Mouse (Mus musculus) subcutaneous adipose tissue, adult 2 months (tissue): ENCODE measurements around the gene Ppp1r7. TPM values are rescaled to one million over a fixed set of nuclear protein-coding genes. Genes with fewer than 3 reads are reported as not detected.

Experiments
- polyA plus RNA-seq: library from polyadenylated mRNA; depleted of rRNA; stranded (reverse); fragments of >200 nt; gene quantifications from 2 replicates; pipeline ENCODE4 v1.2.3, GENCODE M21; 2012; ENCODE audit warnings: low replicate concordance; rRNA removed

Gene Ppp1r7
- polyA plus RNA-seq = 4.0 and 4.9 TPM in 2 replicates

DNA sequence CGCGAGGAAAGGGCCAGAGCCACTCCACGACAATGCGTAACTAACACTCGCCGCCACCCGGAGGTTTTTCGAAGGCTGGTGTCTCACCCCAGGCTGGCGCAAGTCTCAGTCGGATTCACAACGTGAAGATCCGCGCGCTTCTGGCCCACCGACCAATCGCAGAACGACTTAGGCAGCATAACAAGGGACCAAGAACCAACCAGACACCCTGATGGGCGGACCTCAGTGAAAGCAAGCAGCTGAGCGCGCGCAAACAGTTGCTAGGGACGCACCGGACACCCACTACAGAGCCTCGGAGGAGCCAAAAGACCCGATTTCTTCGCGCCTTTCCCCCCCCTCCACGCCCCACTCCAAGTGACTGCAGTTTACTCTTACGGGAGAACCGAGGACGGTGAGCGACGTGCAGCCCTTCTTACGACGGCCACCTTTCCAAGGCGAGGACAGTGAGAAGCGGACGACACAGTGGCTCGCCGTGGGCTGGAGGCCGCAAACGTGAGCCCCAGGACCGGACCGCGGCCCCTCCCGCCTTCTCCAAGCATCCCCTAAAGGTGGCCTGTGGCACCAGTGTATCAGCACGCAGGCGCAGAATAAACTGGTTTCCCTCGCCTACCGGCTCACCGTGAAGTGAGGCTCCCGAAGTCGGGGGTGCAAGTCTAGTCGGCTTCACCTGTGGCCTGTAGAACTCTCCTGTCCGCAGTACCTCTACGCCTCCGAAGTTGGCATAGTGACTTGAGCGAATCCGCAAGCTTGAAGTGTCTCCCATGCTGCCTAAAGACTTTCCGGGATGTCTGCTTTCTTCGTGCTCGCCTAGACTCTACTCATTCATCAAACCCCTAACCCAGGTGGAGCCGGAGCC lies at the start of gene Ppp1r7, which contains the start of gene Pask:
TSS of gene Ppp1r7 (plus strand) at position 207 of the 856 bp plus-strand sequence.
TSS of gene Pask (minus strand) at position 835 of the 856 bp plus-strand sequence.

DNA sequence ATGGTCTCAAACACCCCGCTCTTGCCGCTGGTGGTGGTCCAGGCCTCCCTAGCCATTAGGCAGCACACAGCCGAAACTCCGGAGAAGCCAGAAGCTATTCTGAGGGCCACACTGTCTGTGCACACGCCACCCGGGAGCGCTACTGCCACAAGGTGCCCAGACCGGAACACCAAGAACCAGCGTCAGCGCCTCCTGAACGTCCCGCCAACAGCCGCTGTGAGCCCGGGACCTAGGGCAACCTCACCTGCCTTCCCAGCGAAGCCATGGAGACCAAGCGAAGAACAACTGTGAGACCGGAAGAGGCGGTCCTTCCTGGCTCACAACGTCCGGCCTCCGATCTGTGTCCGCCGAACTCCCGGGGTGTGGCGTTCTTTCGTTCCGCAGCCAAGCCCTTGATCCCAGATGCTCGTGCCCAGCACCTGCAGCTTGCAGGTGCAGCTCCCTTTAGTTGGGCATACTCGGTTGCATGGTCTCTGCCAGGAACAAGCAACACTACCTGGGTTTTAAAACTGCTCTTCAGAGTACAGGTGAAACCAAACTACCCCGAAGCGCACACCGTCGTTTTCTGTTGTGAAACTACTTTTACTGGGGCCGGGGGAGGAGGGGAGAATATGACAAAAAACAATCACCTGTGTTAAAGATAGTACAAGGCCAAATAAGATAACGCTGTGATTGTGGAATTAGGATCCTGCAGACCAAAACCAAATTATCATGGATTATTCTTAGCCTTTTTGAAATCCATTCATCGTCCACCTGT lies 36.9 kb upstream of the Ppp1r7 start, which contains the start of gene Mterf4:
TSS of gene Mterf4 (minus strand) at position 335 of the 757 bp plus-strand sequence.

DNA sequence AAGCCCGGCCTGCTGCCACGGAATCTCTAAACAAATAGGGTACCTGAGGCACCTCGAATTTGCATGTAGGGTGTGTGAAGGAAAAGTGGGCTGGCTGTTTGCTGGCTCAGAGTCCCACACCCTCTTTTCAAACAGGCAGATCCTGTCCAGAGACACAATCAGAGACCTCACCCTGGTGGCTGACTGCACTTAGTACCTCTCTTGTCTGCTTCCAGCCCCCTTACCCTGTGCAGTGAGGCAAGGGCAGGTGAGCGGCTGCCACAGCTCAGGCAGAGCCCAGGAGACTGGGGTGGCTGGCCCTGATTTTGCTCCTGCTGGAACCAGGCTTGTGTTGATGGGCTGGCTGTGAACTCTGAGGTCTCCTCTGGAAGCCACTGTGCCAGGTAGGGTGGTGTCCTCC lies 31.0 kb downstream of the Ppp1r7 start, which contains the start of gene Ano7:
TSS of gene Ano7 (plus strand) at position 266 of the 400 bp plus-strand sequence.

Other genes with a start within 250 kb of the Ppp1r7 start
- 1.2 and 8.5 TPM in 2 replicates for gene Kif1a, start 240.9 kb upstream of the Ppp1r7 start, polyA plus RNA-seq
- gene Agxt, start 207.6 kb upstream of the Ppp1r7 start, polyA plus RNA-seq = 0.10 TPM in 1 of 2 replicates, not detected in the other
- gene 2310007B03Rik, start 181.9 kb upstream of the Ppp1r7 start, polyA plus RNA-seq = 6.3 TPM in 1 of 2 replicates, not detected in the other
- gene Crocc2, start 174.1 kb upstream of the Ppp1r7 start, polyA plus RNA-seq = 0.06 and 0.50 TPM in 2 replicates
- gene Sned1, start 107.0 kb upstream of the Ppp1r7 start, polyA plus RNA-seq = 15.1 and 63.4 TPM in 2 replicates
- gene Mterf4, start 36.9 kb upstream of the Ppp1r7 start, polyA plus RNA-seq = 13.0 and 14.8 TPM in 2 replicates
- 2.4 and 5.8 TPM in 2 replicates for gene Pask, start 628 bp downstream of the Ppp1r7 start, polyA plus RNA-seq
- 0.50 TPM in 1 of 2 replicates, not detected in the other for gene Ano7, start 31.1 kb downstream of the Ppp1r7 start, polyA plus RNA-seq
- gene Hdlbp, start 136.0 kb downstream of the Ppp1r7 start, polyA plus RNA-seq = 103 and 124 TPM in 2 replicates
- 6.3 and 9.8 TPM in 2 replicates for gene Farp2, start 169.2 kb downstream of the Ppp1r7 start, polyA plus RNA-seq